Mouse (Mus musculus) kidney, adult 2 months (tissue): ENCODE data around the gene Islr.

Source experiments
- CTCF ChIP-seq: fragments of 200-500 bp; conservative IDR thresholded peaks from 2 replicates; pipeline ENCODE4 v1.5.1; 2011; ENCODE audit warnings: low read depth, mild to moderate bottlenecking, control low read depth, low read length, moderate library complexity, mixed read lengths; ENCODE audit not compliant: insufficient read depth, insufficient read length
- POLR2A ChIP-seq: fragments of 200-500 bp; IDR thresholded peaks from one replicate; pipeline ENCODE4 v1.6.1; 2011; ENCODE audit warnings: low read depth, low read length, control low read depth

- no peak for TF ChIP-seq CTCF
- TF ChIP-seq POLR2A, result no peak
Measured at GRCm38 (mm10) chr9:58131735-58132134, 72.4 kb downstream of the Islr start.
